Mouse (Mus musculus): ENCODE results near the gene Akap1. TPM values are rescaled to one million over a fixed set of nuclear protein-coding genes. Genes with fewer than 3 reads are reported as not detected.
"Not testable (repeated sequence)": the region's sequence is repeated elsewhere in the genome, so short reads cannot be mapped to it uniquely, and the experiment has no call there.

Gene Akap1
- 10 to 100 TPM; 43.6 to 47.6 TPM for total RNA-seq (2021)

GRCm38 (mm10) chr11:88864458-88865197 is at the start of gene Akap1:
Gene Akap1, minus strand, starts transcription at chr11:88864586.
- peak; percentile 96 to 98 for DNase-seq (ENCODE audit: extremely low spot score in 1 of 2, low spot score in 2 of 2)

GRCm38 (mm10) chr11:88909388-88910036 is 45.1 kb upstream of the Akap1 start:
- intact Hi-C loops (cut with DNase I) = no loop called here
- DNase-seq (ENCODE audit: extremely low spot score in 1 of 2, low spot score in 2 of 2) = no peak

More at GRCm38 (mm10) chr11:88864458-88865197, at the start of gene Akap1:
- intact Hi-C loops (cut with DNase I) = loop anchor here (5.0 kb wide), 1 partner anchor 88 kb away; no protein-coding TSS in a partner anchor

- DNase-seq (ENCODE audit: extremely low spot score in 1 of 2, low spot score in 2 of 2) = peak in 1 of 2 experiments; percentile 71
- intact Hi-C loops (cut with DNase I) = no loop called here
Observed at GRCm38 (mm10) chr11:88908557-88909211, 44.3 kb upstream of the Akap1 start.

GRCm38 (mm10) chr11:88907886-88908285 is 43.5 kb upstream of the Akap1 start:
- intact Hi-C loops (cut with DNase I) = no loop called here
- DNase-seq (ENCODE audit: extremely low spot score in 1 of 2, low spot score in 2 of 2) = no peak

- DNase-seq (ENCODE audit: extremely low spot score in 1 of 2, low spot score in 2 of 2) = no peak
- intact Hi-C loops (cut with DNase I) = no loop called here
Observed at GRCm38 (mm10) chr11:88905621-88906020, 41.2 kb upstream of the Akap1 start.

GRCm38 (mm10) chr11:88904080-88904479 is 39.7 kb upstream of the Akap1 start:
- intact Hi-C loops (cut with DNase I) = no loop called here
- DNase-seq (ENCODE audit: extremely low spot score in 1 of 2, low spot score in 2 of 2) = no peak

GRCm38 (mm10) chr11:88902762-88903161 is 38.4 kb upstream of the Akap1 start:
- DNase-seq (ENCODE audit: extremely low spot score in 1 of 2, low spot score in 2 of 2) = no peak
- intact Hi-C loops (cut with DNase I) = no loop called here

GRCm38 (mm10) chr11:88901341-88901802 is 37.0 kb upstream of the Akap1 start:
- intact Hi-C loops (cut with DNase I) = no loop called here
- no peak for DNase-seq (ENCODE audit: extremely low spot score in 1 of 2, low spot score in 2 of 2)

- intact Hi-C loops (cut with DNase I) = no loop called here
Observed at GRCm38 (mm10) chr11:88899561-88899960, 35.2 kb upstream of the Akap1 start.

GRCm38 (mm10) chr11:88898380-88898763 is 34.0 kb upstream of the Akap1 start:
- intact Hi-C loops (cut with DNase I) = no loop called here
- DNase-seq (ENCODE audit: extremely low spot score in 1 of 2, low spot score in 2 of 2) = no peak

More at GRCm38 (mm10) chr11:88899561-88899960, 35.2 kb upstream of the Akap1 start:
- DNase-seq (ENCODE audit: extremely low spot score in 1 of 2, low spot score in 2 of 2) = no peak

- DNase-seq (ENCODE audit: extremely low spot score in 1 of 2, low spot score in 2 of 2) = peak in 1 of 2 experiments; percentile 43
- intact Hi-C loops (cut with DNase I) = no loop called here
Observed at GRCm38 (mm10) chr11:88897624-88898379, 33.4 kb upstream of the Akap1 start.

- DNase-seq (ENCODE audit: extremely low spot score in 1 of 2, low spot score in 2 of 2) = not testable (repeated sequence)
Observed at GRCm38 (mm10) chr11:88895800-88896232, 31.4 kb upstream of the Akap1 start.

GRCm38 (mm10) chr11:88895235-88895634 is 30.8 kb upstream of the Akap1 start:
- DNase-seq (ENCODE audit: extremely low spot score in 1 of 2, low spot score in 2 of 2) = peak in 1 of 2 experiments; percentile 45
- intact Hi-C loops (cut with DNase I) = not testable (repeated sequence)

More at GRCm38 (mm10) chr11:88895800-88896232, 31.4 kb upstream of the Akap1 start:
- intact Hi-C loops (cut with DNase I) = not testable (repeated sequence)

- intact Hi-C loops (cut with DNase I); DNase-seq (ENCODE audit: extremely low spot score in 1 of 2, low spot score in 2 of 2): not testable (repeated sequence)
Observed at GRCm38 (mm10) chr11:88894279-88894678, 29.9 kb upstream of the Akap1 start.

GRCm38 (mm10) chr11:88893501-88893900 is 29.1 kb upstream of the Akap1 start:
- DNase-seq (ENCODE audit: extremely low spot score in 1 of 2, low spot score in 2 of 2); intact Hi-C loops (cut with DNase I): not testable (repeated sequence)

- intact Hi-C loops (cut with DNase I) = not testable (repeated sequence)
- peak in 1 of 2 experiments; percentile 37 for DNase-seq (ENCODE audit: extremely low spot score in 1 of 2, low spot score in 2 of 2)
Observed at GRCm38 (mm10) chr11:88892789-88893188, 28.4 kb upstream of the Akap1 start.

- intact Hi-C loops (cut with DNase I) = not testable (repeated sequence)
- peak; percentile 41 to 83 for DNase-seq (ENCODE audit: extremely low spot score in 1 of 2, low spot score in 2 of 2)
Observed at GRCm38 (mm10) chr11:88891921-88892561, 27.7 kb upstream of the Akap1 start.

- peak in 1 of 2 experiments; percentile 52 for DNase-seq (ENCODE audit: extremely low spot score in 1 of 2, low spot score in 2 of 2)
- intact Hi-C loops (cut with DNase I) = not testable (repeated sequence)
Observed at GRCm38 (mm10) chr11:88891446-88891845, 27.1 kb upstream of the Akap1 start.
